Mouse (Mus musculus): ENCODE data around the gene Ap1m1. TPM values are rescaled to one million over a fixed set of nuclear protein-coding genes. Genes with fewer than 3 reads are reported as not detected.

The Ap1m1 gene
- polyA plus RNA-seq, 1 experiment from 2014 or later = 76.1 TPM

DNA sequence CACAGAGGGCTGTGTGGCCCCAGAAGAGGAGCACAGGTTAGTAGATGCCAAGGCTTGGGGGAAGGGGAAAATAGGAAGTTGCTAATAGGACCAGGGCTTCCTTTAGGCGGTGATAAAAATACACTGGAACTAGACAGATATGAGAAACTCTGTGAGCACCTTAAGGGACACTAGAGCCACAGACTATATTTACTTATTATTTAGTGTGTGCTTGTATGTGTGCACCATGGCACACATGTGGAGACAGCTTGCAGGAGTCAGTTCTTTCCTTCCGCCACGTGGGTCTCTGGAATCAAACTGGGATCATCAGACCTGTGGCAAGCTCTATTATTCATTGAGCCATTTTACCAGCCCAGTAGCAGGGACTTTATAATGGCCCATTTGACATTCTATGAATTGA, 55.3 kb downstream of the Ap1m1 start:
- no peaks in the 10 kb centered on the region for H3K36me3 ChIP-seq (ENCODE audit: inconsistent target)
- H3K79me2 ChIP-seq (ENCODE audit: inconsistent target) = no peaks in the 10 kb centered on the region
- H3K4me3 ChIP-seq (ENCODE audit: inconsistent target) = no peak overlapping the region
- WGBS (ENCODE audit: missing documents) = 34% methylated on average over 3 of the region's 3 CpGs
- peak overlapping the region; percentile 91 for H3K27ac ChIP-seq

DNA sequence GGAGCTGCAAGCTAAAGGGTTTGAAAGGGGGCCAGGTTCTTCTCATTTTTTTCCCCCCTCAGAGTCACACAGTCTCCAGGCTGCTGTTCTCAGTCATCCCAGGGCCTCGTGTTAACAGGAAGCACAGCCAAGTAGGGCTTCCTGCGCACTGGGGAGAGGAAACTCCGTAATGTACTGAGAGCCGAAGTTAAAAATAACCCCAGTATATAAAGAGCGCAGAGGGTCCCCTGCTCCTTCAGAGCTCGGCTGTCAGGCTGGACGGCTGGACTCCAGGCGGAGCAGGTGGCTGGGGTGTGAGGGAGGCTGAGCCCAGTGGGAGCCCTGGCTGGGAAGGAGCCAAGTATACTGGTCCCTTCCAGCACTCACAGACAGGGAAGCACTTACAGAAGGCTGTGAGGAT, 55.9 kb downstream of the Ap1m1 start:
- Histone ChIP-seq H3K36me3 (ENCODE audit: inconsistent target) (no peaks in the 10 kb centered on the region), H3K27ac (peak overlapping the region; percentile 91), H3K4me3 (ENCODE audit: inconsistent target) (no peak overlapping the region), H3K79me2 (ENCODE audit: inconsistent target) (no peaks in the 10 kb centered on the region)
- WGBS (ENCODE audit: missing documents) = under 1% methylated on average over 8 of the region's 8 CpGs

DNA sequence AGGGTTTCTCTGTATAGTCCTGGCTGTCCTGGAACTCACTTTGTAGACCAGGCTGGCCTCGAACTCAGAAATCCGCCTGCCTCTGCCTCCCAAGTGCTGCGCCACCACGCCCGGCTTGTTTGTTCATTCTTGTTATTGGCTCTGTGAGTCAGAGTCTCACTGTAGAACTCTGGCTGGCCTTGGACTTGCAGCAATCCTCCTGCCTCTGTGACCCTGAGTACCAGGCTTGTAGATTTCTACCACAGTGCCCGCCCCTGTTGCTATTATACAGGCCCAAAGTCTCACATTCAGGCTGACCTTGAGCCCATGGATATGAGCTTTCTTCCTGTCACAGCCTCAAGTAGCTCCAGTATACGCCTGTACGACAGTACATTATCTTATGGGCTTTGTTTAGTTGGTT, 56.7 kb downstream of the Ap1m1 start:
- Histone ChIP-seq H3K79me2 (ENCODE audit: inconsistent target) (no peaks in the 10 kb centered on the region), H3K4me3 (ENCODE audit: inconsistent target) (no peak overlapping the region), H3K27ac (peak overlapping the region; percentile 91), H3K36me3 (ENCODE audit: inconsistent target) (no peaks in the 10 kb centered on the region)
- 100% methylated on average over 7 of the region's 8 CpGs for WGBS (ENCODE audit: missing documents)

DNA sequence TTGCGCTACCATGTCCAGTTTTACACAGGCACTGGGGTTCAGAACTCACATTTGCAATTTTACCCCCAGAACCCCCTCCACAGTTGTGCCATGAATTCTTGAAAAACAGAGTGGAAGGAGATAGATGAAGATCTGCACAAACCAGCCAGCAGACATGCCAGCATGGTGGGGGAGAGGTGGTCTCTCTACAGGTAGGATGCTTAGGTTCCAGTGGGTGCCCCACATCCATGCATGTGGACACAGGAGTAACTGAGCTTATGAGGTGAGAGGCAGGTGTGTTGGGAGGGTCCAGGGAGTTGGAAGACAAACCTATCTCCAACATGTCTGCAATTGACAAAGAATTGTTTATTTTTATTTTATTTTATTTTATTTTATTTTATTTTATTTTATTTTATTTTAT, 59.1 kb downstream of the Ap1m1 start:
- WGBS (ENCODE audit: missing documents) = 100% methylated on average over 1 of the region's 1 CpGs
- H3K27ac ChIP-seq = no peak overlapping the region
- H3K79me2 ChIP-seq (ENCODE audit: inconsistent target) = no peaks in the 10 kb centered on the region
- H3K4me3 ChIP-seq (ENCODE audit: inconsistent target) = no peak overlapping the region
- H3K36me3 ChIP-seq (ENCODE audit: inconsistent target) = no peaks in the 10 kb centered on the region

DNA sequence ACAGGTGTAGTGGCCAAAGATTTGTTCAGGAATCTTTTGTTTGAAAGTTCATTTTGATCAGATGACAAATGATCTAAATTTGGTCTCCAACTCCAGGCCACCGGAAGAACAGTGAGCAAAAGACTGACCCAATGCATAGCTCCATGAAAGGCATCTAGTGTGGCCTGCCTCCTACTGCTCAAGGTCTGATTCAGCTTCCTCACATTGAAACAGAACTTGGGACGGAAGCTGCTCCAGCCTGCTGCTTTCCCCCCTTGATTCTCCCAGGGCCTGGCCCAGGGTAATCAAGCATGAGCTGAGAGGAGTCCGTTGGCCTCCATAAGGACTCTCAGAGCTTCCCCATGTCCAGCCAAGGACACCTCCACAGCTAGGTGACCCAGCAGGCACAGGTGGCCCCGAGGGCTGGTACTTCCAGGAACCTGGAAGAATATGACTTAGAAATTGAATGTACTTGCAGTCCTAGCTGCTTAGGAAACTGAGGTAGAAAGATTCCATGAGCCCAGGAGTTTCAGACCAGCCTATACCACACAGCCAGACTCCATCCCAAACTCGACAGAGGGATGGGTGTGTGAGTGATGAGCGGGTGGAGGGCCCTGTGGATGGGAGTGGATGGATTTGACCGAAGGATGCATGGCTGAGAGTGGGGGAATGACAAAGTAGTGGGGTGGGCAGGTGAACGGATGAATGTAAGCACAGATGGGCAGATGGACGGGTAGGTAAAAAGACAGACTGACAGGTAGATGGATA, 61.0 kb downstream of the Ap1m1 start:
- Histone ChIP-seq H3K79me2 (ENCODE audit: inconsistent target) (no peaks in the 10 kb centered on the region), H3K27ac (no peak overlapping the region), H3K36me3 (ENCODE audit: inconsistent target) (no peaks in the 10 kb centered on the region), H3K4me3 (ENCODE audit: inconsistent target) (no peak overlapping the region)
- WGBS (ENCODE audit: missing documents) = 93% methylated on average over 9 of the region's 9 CpGs

DNA sequence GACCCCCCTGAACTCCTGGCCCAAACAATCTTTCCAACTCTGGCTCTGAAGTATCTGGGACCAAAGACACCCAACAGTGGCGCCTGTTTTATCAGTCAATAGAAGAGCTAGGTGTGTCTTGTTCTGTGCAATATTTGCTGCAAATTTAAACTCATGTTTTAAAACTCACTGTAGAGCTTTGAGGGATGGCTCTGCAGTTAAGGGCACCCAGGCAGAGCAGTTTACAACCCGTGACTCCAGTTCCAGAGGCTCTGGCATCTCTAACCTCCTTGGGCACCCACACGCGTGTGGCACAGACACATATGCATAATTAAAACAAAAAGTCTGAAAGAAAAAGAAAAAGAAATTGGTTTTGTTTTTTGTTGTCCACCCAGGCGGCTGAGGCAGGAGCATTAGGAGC, 61.7 kb downstream of the Ap1m1 start:
- no peaks in the 10 kb centered on the region for H3K79me2 ChIP-seq (ENCODE audit: inconsistent target)
- H3K4me3 ChIP-seq (ENCODE audit: inconsistent target) = no peak overlapping the region
- H3K27ac ChIP-seq = no peak overlapping the region
- 98% methylated on average over 5 of the region's 5 CpGs for WGBS (ENCODE audit: missing documents)
- no peaks in the 10 kb centered on the region for H3K36me3 ChIP-seq (ENCODE audit: inconsistent target)

DNA sequence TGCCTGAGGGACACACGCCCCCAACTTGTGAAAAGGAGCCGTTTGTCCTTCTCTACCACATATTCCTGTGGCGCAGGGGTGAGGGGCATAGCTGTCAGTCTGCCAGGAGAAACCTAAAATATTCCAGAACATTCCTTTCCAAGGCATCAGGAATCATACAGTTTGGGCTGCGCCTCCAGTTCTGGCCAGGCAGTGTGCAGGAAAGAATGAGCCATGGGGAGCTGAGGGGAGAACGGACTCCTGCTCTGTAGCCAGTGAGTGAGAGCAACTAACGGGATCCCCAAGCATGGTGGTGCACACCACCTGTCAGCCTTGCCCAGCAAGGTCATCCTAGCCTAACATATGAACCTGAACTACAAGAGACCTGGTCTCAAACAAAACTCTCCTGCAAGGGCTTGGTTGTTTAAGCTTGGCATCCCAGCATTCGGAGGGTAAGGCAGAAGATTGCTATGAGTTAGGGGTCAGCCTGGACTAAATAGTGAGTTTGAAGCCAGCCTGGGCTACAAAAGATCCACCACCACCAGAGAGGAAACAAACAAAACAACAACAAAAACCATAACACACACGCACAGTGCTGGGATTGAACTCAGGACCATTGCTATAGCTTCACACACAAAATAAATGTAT, 63.3 kb downstream of the Ap1m1 start:
- peak overlapping the region; percentile 19 for H3K4me3 ChIP-seq (ENCODE audit: inconsistent target)
- 51% methylated on average over 7 of the region's 8 CpGs for WGBS (ENCODE audit: missing documents)
- H3K79me2 ChIP-seq (ENCODE audit: inconsistent target) = no peaks in the 10 kb centered on the region
- no peaks in the 10 kb centered on the region for H3K36me3 ChIP-seq (ENCODE audit: inconsistent target)
- H3K27ac ChIP-seq = peak overlapping the region; percentile 76

DNA sequence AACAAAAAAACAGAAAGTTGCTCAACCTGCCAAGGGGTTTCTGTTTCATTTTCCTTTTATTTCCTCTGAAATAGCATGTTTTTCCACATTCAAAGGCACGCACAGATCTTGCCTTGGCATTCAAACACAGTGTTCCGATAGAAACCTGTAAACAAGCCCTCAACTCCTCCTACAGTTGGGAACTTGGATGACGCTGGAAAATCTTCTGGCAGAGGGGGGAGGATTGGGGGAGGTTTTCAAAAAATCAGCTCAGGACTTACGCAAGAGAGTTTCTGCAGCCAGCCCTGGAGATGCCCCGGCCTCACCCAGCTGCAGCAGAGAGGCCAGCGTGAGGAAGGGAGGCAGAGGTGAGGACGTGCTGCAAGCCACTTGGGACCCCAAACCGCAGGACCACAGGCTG, 63.8 kb downstream of the Ap1m1 start:
- 3% methylated on average over 8 of the region's 8 CpGs for WGBS (ENCODE audit: missing documents)
- Histone ChIP-seq H3K36me3 (ENCODE audit: inconsistent target) (no peaks in the 10 kb centered on the region), H3K79me2 (ENCODE audit: inconsistent target) (no peaks in the 10 kb centered on the region), H3K4me3 (ENCODE audit: inconsistent target) (peak overlapping the region; percentile 19), H3K27ac (peak overlapping the region; percentile 76)

DNA sequence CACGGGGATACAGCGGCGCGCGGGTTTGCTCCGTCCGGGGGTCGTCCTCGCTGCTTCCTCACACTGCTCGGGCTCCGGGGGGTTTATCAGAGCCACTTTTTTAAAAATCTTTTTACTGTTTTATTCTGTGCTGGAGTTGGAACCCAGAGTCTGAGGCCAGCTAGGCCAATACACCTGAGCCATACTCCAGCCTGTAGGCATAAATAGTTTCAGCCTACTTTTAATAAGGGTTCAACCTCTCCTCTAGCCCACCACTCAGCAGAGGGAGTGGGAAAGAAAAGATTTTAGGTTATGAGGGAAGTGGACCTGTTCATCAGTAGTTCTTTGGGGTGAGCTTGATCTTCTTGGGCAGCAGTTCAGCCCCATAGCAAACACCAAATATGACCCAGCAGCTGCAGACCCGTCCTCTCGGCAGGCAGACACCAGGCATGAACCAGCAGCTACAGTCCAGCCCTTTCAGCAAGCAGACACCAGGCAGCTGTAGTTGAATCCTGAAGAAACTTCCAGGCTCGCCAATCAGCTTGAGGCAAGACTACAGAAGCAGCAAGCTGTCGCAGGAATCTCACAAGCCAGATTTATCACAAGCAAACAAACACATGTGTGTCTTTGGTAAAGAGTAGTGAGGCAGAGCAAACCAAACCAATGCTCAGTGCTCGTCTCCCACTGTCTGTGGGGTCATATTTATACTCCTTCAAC, 65.5 kb downstream of the Ap1m1 start, which contains the start of gene Gm10282:
Gm10282 (minus strand) TSS at position 51 of the 696 bp plus-strand sequence.
- Histone ChIP-seq H3K36me3 (ENCODE audit: inconsistent target) (no peaks in the 10 kb centered on the region), H3K4me3 (ENCODE audit: inconsistent target) (no peak within 1 kb of the TSS), H3K27ac (0 out of 2 replicates have a peak within 1 kb of the TSS, but pooled peaks have one; percentile 21), H3K79me2 (ENCODE audit: inconsistent target) (no peaks in the 10 kb centered on the region)
- WGBS (ENCODE audit: missing documents) = 90% methylated on average over 7 of the region's 16 CpGs

DNA sequence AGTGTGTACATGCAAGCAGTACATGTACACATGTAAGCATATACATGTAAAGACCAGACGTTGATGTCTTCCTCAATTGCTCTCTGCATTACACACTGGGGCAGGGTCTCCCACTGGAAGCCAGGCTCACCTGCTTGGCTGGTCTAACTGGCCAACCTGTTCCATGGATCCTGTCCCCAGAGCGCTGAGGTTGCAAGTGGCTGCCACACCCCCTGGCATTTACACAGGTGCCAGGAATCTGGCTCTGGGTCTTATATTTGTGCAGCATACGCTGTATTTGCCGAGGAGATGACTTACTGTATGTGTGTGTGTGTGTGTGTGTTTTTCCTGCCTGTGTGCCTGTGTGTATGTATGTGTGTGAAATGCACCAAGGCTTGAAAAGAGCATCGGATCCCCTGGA, 67.1 kb downstream of the Ap1m1 start:
- WGBS (ENCODE audit: missing documents) = 88% methylated on average over 4 of the region's 5 CpGs
- Histone ChIP-seq H3K36me3 (ENCODE audit: inconsistent target) (no peaks in the 10 kb centered on the region), H3K4me3 (ENCODE audit: inconsistent target) (no peak overlapping the region), H3K27ac (no peak overlapping the region), H3K79me2 (ENCODE audit: inconsistent target) (no peaks in the 10 kb centered on the region)

Other genes with a start within 250 kb of the Ap1m1 start
- gene Cyp4f18, start 230.4 kb upstream of the Ap1m1 start, polyA plus RNA-seq (2018) = 4.8 to 31.0 TPM (median 8.7 TPM) in 3 replicates
- gene Olfr372, start 198.8 kb upstream of the Ap1m1 start, polyA plus RNA-seq (2018) = not detected in 3 replicates
- gene Olfr373, start 156.8 kb upstream of the Ap1m1 start, polyA plus RNA-seq (2018) = not detected in 3 replicates
- gene Olfr374, start 133.0 kb upstream of the Ap1m1 start, polyA plus RNA-seq (2018) = not detected in 3 replicates
- gene Tpm4, start 105.0 kb upstream of the Ap1m1 start, polyA plus RNA-seq (2018) = 152 to 252 TPM (median 227 TPM) in 3 replicates
- 103 to 457 TPM (median 106 TPM) in 3 replicates for gene Rab8a, start 78.8 kb upstream of the Ap1m1 start, polyA plus RNA-seq (2018)
- 0.14 to 0.27 TPM (median 0.20 TPM) in 3 replicates for gene Hsh2d, start 50.4 kb upstream of the Ap1m1 start, polyA plus RNA-seq (2018)
- gene Cib3, start 27.2 kb upstream of the Ap1m1 start, polyA plus RNA-seq (2018) = not detected in 3 replicates
- gene Gm11034, start 26.4 kb upstream of the Ap1m1 start, polyA plus RNA-seq (2018) = not detected in 3 replicates
- 53.0 to 65.8 TPM (median 59.4 TPM) in 3 replicates for gene Fam32a, start 20.3 kb upstream of the Ap1m1 start, polyA plus RNA-seq (2018)
- gene Gm10282, start 65.2 kb downstream of the Ap1m1 start, polyA plus RNA-seq (2018) = 1.1 to 6.6 TPM (median 2.6 TPM) in 3 replicates
- gene Klf2, start 79.0 kb downstream of the Ap1m1 start, polyA plus RNA-seq (2018) = 3.1 to 17.3 TPM (median 5.7 TPM) in 3 replicates
- 36.4 to 53.4 TPM (median 39.6 TPM) in 3 replicates for gene Eps15l1, start 181.4 kb downstream of the Ap1m1 start, polyA plus RNA-seq (2018)
- gene Calr3, start 203.9 kb downstream of the Ap1m1 start, polyA plus RNA-seq (2018) = 0.50 to 0.60 TPM (median 0.58 TPM) in 3 replicates
- gene 1700030K09Rik, start 203.9 kb downstream of the Ap1m1 start, polyA plus RNA-seq (2018) = 2.4 to 5.8 TPM (median 3.0 TPM) in 3 replicates
- 41.2 to 67.1 TPM (median 44.9 TPM) in 3 replicates for gene Cherp, start 235.2 kb downstream of the Ap1m1 start, polyA plus RNA-seq (2018)

Data from macrophage (primary cell).